Mouse (Mus musculus): Measurements from ENCODE around the gene Cic. TPM values are rescaled to one million over a fixed set of nuclear protein-coding genes. Genes with fewer than 3 reads are reported as not detected.
"Not testable (repeated sequence)": the region's sequence is repeated elsewhere in the genome, so short reads cannot be mapped to it uniquely, and the experiment has no call there.

The Cic gene
- polyA plus RNA-seq, 1 experiment: 107 TPM

DNA sequence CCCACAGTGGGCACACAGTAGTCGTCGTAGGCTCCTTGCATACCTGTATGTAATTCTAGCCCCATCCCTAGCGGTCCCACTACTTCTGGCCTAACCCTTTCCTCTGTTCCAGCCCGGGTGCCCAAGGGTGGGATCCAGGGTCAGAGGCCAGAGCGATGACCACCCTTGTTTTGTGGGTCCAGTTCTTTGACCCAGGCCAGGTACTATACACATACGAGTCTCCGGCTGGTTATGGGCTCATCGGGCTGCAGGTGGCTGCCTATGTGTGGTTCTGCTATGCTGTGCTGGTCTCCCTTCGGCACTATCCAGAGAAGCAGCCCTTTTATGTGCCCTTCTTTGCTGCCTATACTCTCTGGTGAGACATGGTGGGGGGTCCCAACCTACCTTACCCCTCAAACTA lies 41.9 kb downstream of the Cic start:
- TF ChIP-seq POLR2A (IDR thresholded peaks at IDR 0.05; ENCODE audit: borderline replicate concordance, extremely low read depth, low read depth, low read length) (no peak), CTCF (IDR thresholded peaks at IDR 0.05; ENCODE audit: insufficient read depth, low read length) (no peak)
- no peak for DNase-seq
- 80% methylated on average over 9 of the region's 9 CpGs for WGBS
- Histone ChIP-seq H3K4me3 (replicated peaks; ENCODE audit: extremely low read depth, low read depth, low read length) (no peak overlapping the region), H3K4me1 (ENCODE audit: control insufficient read depth, insufficient read depth, low read length) (no peaks in the 10 kb centered on the region)

GRCm38 (mm10) chr7:25311193-25311592 lies 43.7 kb downstream of the Cic start:
- no peak overlapping the region for H3K4me3 ChIP-seq (replicated peaks; ENCODE audit: extremely low read depth, low read depth, low read length)
- WGBS: 74% methylated on average over 11 of the region's 11 CpGs
- no peak for TF ChIP-seq CTCF (IDR thresholded peaks at IDR 0.05; ENCODE audit: insufficient read depth, low read length)
- H3K4me1 ChIP-seq (ENCODE audit: control insufficient read depth, insufficient read depth, low read length): no peaks in the 10 kb centered on the region
- no peak for DNase-seq

DNA sequence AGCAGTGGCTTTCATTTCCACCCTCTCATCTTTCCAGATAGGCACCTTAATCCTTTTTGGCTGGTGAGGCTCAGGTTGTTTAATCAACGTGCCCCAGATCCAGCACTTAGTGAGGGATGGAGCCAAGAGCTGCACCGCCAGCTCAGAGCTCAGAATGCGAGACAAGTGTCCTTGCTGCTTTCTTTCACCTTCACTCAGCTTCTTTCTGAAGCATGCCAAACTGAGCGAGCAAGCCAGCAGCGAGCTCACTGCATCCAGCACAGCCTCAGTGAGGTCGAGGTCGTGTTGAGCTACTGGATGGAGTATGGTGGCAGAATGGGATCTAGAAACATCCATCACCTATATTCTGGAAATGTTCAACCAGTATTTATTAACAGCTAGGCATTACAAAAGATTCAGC lies 45.8 kb downstream of the Cic start:
- peaks cover 4% of the 10 kb centered on the region; the same call in 1 of the 2 replicates for H3K4me1 ChIP-seq (ENCODE audit: control insufficient read depth, insufficient read depth, low read length)
- no peak overlapping the region for H3K4me3 ChIP-seq (replicated peaks; ENCODE audit: extremely low read depth, low read depth, low read length)
- 39% methylated on average over 7 of the region's 7 CpGs for WGBS
- no peak for DNase-seq
- no peak for TF ChIP-seq CTCF (IDR thresholded peaks at IDR 0.05; ENCODE audit: insufficient read depth, low read length)
- no peak for TF ChIP-seq POLR2A (IDR thresholded peaks at IDR 0.05; ENCODE audit: borderline replicate concordance, extremely low read depth, low read depth, low read length)

DNA sequence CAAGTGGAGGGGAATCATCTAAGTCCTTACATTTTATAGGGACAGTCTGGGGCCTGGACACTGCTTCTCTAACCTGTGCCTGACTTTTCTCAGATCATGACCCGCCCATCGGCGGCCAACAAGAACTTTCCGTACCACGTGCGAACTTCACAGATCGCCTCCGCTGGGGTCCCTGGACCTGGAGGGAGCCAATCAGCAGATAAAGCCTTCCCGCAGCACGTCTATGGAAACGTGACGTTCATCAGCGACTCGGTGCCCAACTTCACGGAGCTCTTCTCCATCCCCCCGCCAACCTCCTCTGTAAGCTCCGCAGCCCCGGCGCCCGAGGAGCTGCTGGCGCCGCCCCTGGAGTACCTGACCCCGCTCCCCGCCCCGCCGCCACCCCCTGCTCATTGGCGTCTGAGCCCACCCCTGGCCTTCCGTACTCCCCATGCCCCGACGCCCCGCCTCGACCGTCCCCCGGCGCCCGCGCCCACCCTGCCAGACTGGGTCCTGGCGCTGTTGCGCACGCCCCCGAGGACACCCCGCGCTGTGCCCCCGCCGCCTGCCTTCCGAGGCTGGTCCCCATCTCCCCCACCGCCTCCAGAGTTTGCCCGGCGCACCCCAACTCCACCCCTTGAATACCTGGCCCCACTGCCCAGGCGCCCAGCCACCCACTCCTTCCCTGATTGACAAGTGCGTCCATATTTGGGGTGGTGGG lies 47.3 kb downstream of the Cic start:
- Histone ChIP-seq H3K4me3 (replicated peaks; ENCODE audit: extremely low read depth, low read depth, low read length) (no peak overlapping the region), H3K4me1 (ENCODE audit: control insufficient read depth, insufficient read depth, low read length) (peaks cover 4% of the 10 kb centered on the region; the same call in 1 of the 2 replicates)
- DNase-seq: no peak
- WGBS: 5% methylated on average over 51 of the region's 51 CpGs
- TF ChIP-seq POLR2A (IDR thresholded peaks at IDR 0.05; ENCODE audit: borderline replicate concordance, extremely low read depth, low read depth, low read length): no peak
- no peak for TF ChIP-seq CTCF (IDR thresholded peaks at IDR 0.05; ENCODE audit: insufficient read depth, low read length)

- TF ChIP-seq CTCF (IDR thresholded peaks at IDR 0.05; ENCODE audit: insufficient read depth, low read length): no peak
- no peak for TF ChIP-seq POLR2A (IDR thresholded peaks at IDR 0.05; ENCODE audit: borderline replicate concordance, extremely low read depth, low read depth, low read length)
- no peak for DNase-seq
- WGBS: 2% methylated on average over 69 of the region's 69 CpGs
- H3K4me3 ChIP-seq (replicated peaks; ENCODE audit: extremely low read depth, low read depth, low read length): peak overlapping the region; percentile 4
- H3K4me1 ChIP-seq (ENCODE audit: control insufficient read depth, insufficient read depth, low read length): peaks cover 4% of the 10 kb centered on the region; the same call in 1 of the 2 replicates
Measured at GRCm38 (mm10) chr7:25315306-25316041, 48.0 kb downstream of the Cic start.

DNA sequence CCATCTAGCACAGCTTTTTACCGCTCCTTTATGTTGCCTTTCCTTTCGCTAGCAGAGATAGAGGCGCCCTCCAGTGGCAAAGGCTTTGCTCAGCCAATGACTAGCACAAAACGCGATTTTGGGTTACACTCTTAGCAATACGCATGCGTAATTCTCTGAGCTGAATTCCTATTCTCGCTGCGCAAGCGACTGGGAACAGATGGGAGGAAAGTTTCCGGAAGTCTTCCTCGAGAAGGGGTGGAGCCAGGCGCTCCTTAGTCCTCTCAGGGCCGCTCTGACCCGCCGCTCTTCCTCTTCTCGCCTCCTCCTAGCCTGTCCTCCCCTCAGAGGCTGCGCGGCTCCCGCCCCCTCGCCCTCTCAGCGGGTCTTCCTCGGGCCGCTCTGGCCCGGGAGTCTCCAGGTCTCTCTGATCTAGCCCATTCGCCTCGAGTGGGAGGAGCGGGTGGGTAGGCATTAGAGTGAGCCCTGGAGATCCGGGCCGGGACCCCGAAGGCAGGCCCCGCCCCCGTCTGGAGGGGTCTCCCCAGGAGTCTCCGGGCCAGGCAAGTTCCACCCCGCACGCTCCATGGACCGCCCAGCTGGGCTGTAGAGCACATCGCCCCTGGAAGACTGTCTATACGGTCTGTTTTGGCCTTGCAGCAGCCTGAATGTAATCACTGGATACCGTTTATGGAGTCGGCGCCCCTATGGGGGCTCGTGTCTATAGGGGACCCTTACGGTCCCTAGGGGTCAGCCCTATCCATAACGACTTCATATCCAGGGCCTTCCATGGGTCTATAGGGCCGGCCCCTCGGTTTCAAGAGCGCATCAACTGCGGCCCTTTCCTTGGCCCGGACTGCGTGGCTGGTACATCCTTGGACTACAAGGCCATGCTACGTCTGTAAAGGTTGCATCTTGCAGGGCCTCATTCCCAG lies 49.3 kb downstream of the Cic start, which contains the start of gene Megf8:
Gene Megf8, plus strand, starts transcription at position 633 of the 914 bp plus-strand sequence.
- WGBS: 2% methylated on average over 52 of the region's 52 CpGs

GRCm38 (mm10) chr7:25317446-25317999 lies 50.0 kb downstream of the Cic start:
- H3K4me1 ChIP-seq (ENCODE audit: control insufficient read depth, insufficient read depth, low read length): peaks cover 4% of the 10 kb centered on the region; the same call in 1 of the 2 replicates
- WGBS: 17% methylated on average over 21 of the region's 21 CpGs
- no peak for DNase-seq
- H3K4me3 ChIP-seq (replicated peaks; ENCODE audit: extremely low read depth, low read depth, low read length): peak overlapping the region; percentile 75
- TF ChIP-seq POLR2A (IDR thresholded peaks at IDR 0.05; ENCODE audit: borderline replicate concordance, extremely low read depth, low read depth, low read length): no peak
- TF ChIP-seq CTCF (IDR thresholded peaks at IDR 0.05; ENCODE audit: insufficient read depth, low read length): no peak

More for the DNA sequence above, 49.3 kb downstream of the Cic start, which contains the start of gene Megf8:
- TF ChIP-seq CTCF (IDR thresholded peaks at IDR 0.05; ENCODE audit: insufficient read depth, low read length) (peak; percentile 83), POLR2A (IDR thresholded peaks at IDR 0.05; ENCODE audit: borderline replicate concordance, extremely low read depth, low read depth, low read length) (peak; percentile 51; the same call in 1 of the 2 replicates)
- peak; percentile 88 for DNase-seq
- Histone ChIP-seq H3K4me1 (ENCODE audit: control insufficient read depth, insufficient read depth, low read length) (peaks cover 4% of the 10 kb centered on the region; the same call in 1 of the 2 replicates), H3K4me3 (replicated peaks; ENCODE audit: extremely low read depth, low read depth, low read length) (peak within 1 kb of the TSS; percentile 75)

DNA sequence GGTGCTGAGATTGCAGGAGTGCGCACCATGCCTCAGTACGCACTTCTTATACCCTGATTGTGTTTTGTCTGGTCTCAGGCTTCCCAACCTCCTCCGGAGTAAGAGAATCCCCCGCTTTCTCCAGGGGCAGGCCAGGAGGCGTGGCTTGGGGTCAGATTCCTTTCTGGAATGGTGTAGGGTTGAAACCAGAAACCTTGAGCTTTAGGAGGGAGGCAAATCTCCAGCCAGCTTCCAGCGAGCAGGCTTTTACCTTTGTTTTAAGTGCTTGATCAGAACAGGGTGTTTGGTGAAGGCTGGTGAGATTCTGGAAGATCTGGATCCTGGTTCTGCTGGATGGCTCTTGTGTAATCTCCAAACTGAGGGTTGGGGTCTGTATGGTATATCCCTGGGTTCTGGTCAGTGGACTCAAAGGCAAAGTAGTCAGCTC lies 54.6 kb downstream of the Cic start:
- H3K4me3 ChIP-seq (replicated peaks; ENCODE audit: extremely low read depth, low read depth, low read length): no peak overlapping the region
- DNase-seq: no peak
- peaks cover 4% of the 10 kb centered on the region; the same call in 1 of the 2 replicates for H3K4me1 ChIP-seq (ENCODE audit: control insufficient read depth, insufficient read depth, low read length)
- WGBS: 42% methylated on average over 6 of the region's 6 CpGs
- TF ChIP-seq POLR2A (IDR thresholded peaks at IDR 0.05; ENCODE audit: borderline replicate concordance, extremely low read depth, low read depth, low read length) (no peak), CTCF (IDR thresholded peaks at IDR 0.05; ENCODE audit: insufficient read depth, low read length) (no peak)

DNA sequence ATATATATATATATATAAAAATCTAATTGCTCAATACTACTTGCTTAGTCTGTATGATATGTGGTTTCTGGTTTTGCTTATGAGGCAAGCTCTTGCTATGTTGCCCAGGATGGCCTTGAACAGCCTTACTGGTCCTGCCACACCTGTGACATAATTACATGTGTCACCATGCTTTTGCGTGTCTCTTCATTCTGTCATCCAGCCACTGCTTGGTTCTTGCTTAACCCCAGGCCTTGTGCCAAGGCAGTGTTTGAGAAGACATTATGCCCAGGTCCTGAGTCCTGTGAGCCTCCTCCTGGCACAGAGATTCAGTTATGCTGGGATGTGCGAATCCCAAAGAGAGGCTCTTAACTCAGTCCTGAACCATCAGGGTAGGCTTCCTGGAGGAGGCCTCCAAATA lies 55.7 kb downstream of the Cic start:
- DNase-seq: no peak
- Histone ChIP-seq H3K4me3 (replicated peaks; ENCODE audit: extremely low read depth, low read depth, low read length) (no peak overlapping the region), H3K4me1 (ENCODE audit: control insufficient read depth, insufficient read depth, low read length) (no peaks in the 10 kb centered on the region)
- TF ChIP-seq POLR2A (IDR thresholded peaks at IDR 0.05; ENCODE audit: borderline replicate concordance, extremely low read depth, low read depth, low read length) (no peak), CTCF (IDR thresholded peaks at IDR 0.05; ENCODE audit: insufficient read depth, low read length) (no peak)
- WGBS: 71% methylated on average over 2 of the region's 2 CpGs

GRCm38 (mm10) chr7:25325431-25325830 lies 57.9 kb downstream of the Cic start:
- H3K4me3 ChIP-seq (replicated peaks; ENCODE audit: extremely low read depth, low read depth, low read length); H3K4me1 ChIP-seq (ENCODE audit: control insufficient read depth, insufficient read depth, low read length); DNase-seq: not testable (repeated sequence)
- WGBS: 92% methylated on average over 6 of the region's 6 CpGs

Data from lung, adult 2 months (tissue).